Mouse (Mus musculus): ENCODE results near the gene Poll. TPM values are rescaled to one million over a fixed set of nuclear protein-coding genes. Genes with fewer than 3 reads are reported as not detected.

The Poll gene
- polyA plus RNA-seq, 1 experiment, result 14.5 TPM

DNA sequence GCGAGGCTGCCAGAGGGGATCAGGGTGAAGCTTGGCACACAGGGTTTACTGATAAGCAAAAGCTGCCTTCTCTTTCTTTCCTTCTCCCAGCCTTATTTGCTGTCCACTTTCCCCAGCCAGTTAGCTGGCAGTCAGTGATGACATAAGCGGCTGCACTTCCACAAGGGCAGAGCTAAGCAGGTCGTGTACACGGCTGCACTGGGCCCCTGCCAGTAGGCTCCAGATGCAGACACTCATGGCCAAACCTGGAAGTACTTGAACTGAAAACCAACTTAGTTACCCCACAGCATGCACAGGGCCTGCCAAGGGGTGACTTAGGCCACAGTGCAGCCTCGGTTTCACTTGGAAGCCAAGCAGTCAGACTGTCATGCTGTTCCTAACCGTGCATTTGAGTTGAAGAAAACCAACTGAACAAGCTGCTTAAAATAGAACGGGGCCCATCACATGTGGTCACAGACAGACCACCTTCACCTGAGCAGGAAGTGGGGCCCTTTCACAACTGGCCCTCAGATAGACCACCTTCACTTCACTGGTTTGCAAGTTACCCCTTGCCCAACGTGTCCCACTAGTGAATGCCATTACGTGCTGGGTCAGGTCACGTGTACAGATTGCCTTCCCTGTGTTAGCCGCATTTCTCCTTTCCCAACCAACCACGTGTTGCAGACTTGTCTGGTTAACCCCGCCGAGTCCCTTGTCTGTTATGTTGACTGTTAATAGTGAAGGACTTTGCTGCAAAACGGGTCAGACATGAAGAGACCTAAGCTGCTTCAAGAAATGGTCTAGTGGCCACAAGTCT is 29.9 kb downstream of the Poll start:
- no peaks in the 10 kb centered on the region for H3K4me1 ChIP-seq (ENCODE audit: control insufficient read depth, insufficient read depth, low read length)
- WGBS, result 60% methylated on average over 15 of the region's 15 CpGs
- no peaks in the 10 kb centered on the region for H3K27me3 ChIP-seq (ENCODE audit: control insufficient read depth, insufficient read depth, low read length)
- no peak overlapping the region for H3K4me3 ChIP-seq (replicated peaks; ENCODE audit: insufficient read depth, low read depth, low read length)
- no peak for DNase-seq
- TF ChIP-seq POLR2A (IDR thresholded peaks at IDR 0.05; ENCODE audit: borderline replicate concordance, insufficient read depth, low read length), result no peak
- no peak for TF ChIP-seq CTCF (IDR thresholded peaks at IDR 0.05; ENCODE audit: borderline replicate concordance, insufficient read depth, low read depth, low read length)
- no peak overlapping the region for H3K27ac ChIP-seq (ENCODE audit: insufficient read depth, low read length)

DNA sequence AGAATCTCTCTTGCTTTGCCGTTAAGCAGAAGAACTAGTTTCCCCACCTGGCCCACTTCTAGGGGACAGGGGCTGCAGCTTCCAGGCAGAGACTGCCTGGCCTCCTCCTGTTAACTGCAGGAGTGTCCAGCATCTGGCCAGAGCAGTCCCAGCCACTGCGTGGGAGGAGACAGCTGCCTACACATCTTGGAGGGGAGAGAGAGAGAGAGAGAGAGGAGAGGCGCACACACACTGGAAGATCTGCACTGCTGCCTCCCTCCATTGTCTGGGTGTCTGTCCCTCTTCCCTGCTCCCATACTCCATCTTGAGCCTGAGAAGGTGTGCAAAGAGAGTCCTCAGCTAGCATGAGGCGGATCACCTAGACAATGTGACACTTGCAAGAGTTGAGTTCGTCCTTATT is 31.0 kb downstream of the Poll start:
- no peak for DNase-seq
- no peak for TF ChIP-seq CTCF (IDR thresholded peaks at IDR 0.05; ENCODE audit: borderline replicate concordance, insufficient read depth, low read depth, low read length)
- no peak for TF ChIP-seq POLR2A (IDR thresholded peaks at IDR 0.05; ENCODE audit: borderline replicate concordance, insufficient read depth, low read length)
- Histone ChIP-seq H3K27me3 (ENCODE audit: control insufficient read depth, insufficient read depth, low read length) (no peaks in the 10 kb centered on the region), H3K27ac (ENCODE audit: insufficient read depth, low read length) (no peak overlapping the region), H3K4me1 (ENCODE audit: control insufficient read depth, insufficient read depth, low read length) (no peaks in the 10 kb centered on the region), H3K4me3 (replicated peaks; ENCODE audit: insufficient read depth, low read depth, low read length) (no peak overlapping the region)
- whole genome bisulfite sequencing, result 89% methylated on average over 5 of the region's 5 CpGs

DNA sequence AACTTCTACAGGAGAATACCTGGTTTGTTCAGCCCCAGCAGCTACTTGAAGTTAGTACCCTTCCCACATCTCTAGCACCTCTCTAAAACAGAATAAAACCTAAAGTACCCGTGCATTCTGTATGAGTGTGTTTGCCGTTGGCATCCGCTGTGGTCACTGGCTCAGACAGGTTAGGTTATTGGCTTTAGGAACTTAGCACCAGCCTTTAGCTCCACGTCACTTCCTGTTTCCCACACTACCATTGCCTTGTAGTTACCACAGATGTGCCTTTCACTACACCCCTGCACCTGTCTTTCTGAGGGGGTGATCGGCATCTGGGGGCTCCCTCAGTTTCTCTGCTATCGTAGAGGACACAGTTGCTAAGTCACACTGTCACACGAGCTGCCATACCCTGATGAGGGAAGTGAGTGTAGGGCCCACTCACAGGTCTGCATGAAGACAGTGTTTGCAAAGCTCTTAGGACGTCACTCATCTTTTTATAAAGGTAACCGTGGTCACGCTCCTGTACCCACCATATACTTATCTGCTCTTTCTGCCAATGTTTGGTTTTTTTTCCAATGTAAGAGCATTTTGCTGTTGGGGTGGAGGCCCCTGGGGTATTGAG is 32.3 kb downstream of the Poll start:
- no peak overlapping the region for H3K27ac ChIP-seq (ENCODE audit: insufficient read depth, low read length)
- TF ChIP-seq POLR2A (IDR thresholded peaks at IDR 0.05; ENCODE audit: borderline replicate concordance, insufficient read depth, low read length) (no peak), CTCF (IDR thresholded peaks at IDR 0.05; ENCODE audit: borderline replicate concordance, insufficient read depth, low read depth, low read length) (no peak)
- WGBS, result 92% methylated on average over 10 of the region's 10 CpGs

GRCm38 (mm10) chr19:45527382-45527781 is 32.9 kb downstream of the Poll start:
- no peak overlapping the region for H3K27ac ChIP-seq (ENCODE audit: insufficient read depth, low read length)
- TF ChIP-seq POLR2A (IDR thresholded peaks at IDR 0.05; ENCODE audit: borderline replicate concordance, insufficient read depth, low read length) (no peak), CTCF (IDR thresholded peaks at IDR 0.05; ENCODE audit: borderline replicate concordance, insufficient read depth, low read depth, low read length) (no peak)
- H3K4me1 ChIP-seq (ENCODE audit: control insufficient read depth, insufficient read depth, low read length), result no peaks in the 10 kb centered on the region
- H3K27me3 ChIP-seq (ENCODE audit: control insufficient read depth, insufficient read depth, low read length), result no peaks in the 10 kb centered on the region
- H3K4me3 ChIP-seq (replicated peaks; ENCODE audit: insufficient read depth, low read depth, low read length), result no peak overlapping the region
- no peak for DNase-seq
- 96% methylated on average over 7 of the region's 7 CpGs for WGBS

More for the DNA sequence above, 32.3 kb downstream of the Poll start:
- H3K27me3 ChIP-seq (ENCODE audit: control insufficient read depth, insufficient read depth, low read length), result no peaks in the 10 kb centered on the region
- DNase-seq, result no peak
- no peak overlapping the region for H3K4me3 ChIP-seq (replicated peaks; ENCODE audit: insufficient read depth, low read depth, low read length)
- no peaks in the 10 kb centered on the region for H3K4me1 ChIP-seq (ENCODE audit: control insufficient read depth, insufficient read depth, low read length)

- DNase-seq, result no peak
- 87% methylated on average over 12 of the region's 12 CpGs for WGBS
- TF ChIP-seq CTCF (IDR thresholded peaks at IDR 0.05; ENCODE audit: borderline replicate concordance, insufficient read depth, low read depth, low read length) (no peak), POLR2A (IDR thresholded peaks at IDR 0.05; ENCODE audit: borderline replicate concordance, insufficient read depth, low read length) (no peak)
- H3K27me3 ChIP-seq (ENCODE audit: control insufficient read depth, insufficient read depth, low read length), result no peaks in the 10 kb centered on the region
- H3K4me3 ChIP-seq (replicated peaks; ENCODE audit: insufficient read depth, low read depth, low read length), result no peak overlapping the region
- H3K4me1 ChIP-seq (ENCODE audit: control insufficient read depth, insufficient read depth, low read length), result no peaks in the 10 kb centered on the region
- no peak overlapping the region for H3K27ac ChIP-seq (ENCODE audit: insufficient read depth, low read length)
Observed at GRCm38 (mm10) chr19:45516264-45516663, 44.1 kb downstream of the Poll start.

DNA sequence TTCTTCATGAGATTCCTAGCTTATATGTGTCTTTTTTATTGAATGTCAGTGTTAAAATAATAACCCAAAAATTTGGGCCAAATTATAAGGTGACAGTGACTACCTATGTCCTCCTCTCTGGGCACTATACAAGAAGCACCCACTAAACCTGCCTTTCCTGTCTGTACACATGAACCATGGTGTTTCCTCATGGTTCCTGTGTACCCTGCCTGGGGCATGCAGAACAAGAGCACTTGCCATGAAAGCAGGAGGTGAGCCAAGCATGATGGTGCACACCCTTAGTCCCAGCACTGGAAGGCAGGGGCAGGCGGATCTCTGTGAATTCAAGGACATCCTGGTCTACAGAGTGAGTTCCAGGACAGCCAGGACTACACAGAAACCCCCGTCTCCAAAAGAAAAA is 45.0 kb downstream of the Poll start:
- no peaks in the 10 kb centered on the region for H3K4me1 ChIP-seq (ENCODE audit: control insufficient read depth, insufficient read depth, low read length)
- TF ChIP-seq POLR2A (IDR thresholded peaks at IDR 0.05; ENCODE audit: borderline replicate concordance, insufficient read depth, low read length) (no peak), CTCF (IDR thresholded peaks at IDR 0.05; ENCODE audit: borderline replicate concordance, insufficient read depth, low read depth, low read length) (no peak)
- H3K27ac ChIP-seq (ENCODE audit: insufficient read depth, low read length), result no peak overlapping the region
- H3K27me3 ChIP-seq (ENCODE audit: control insufficient read depth, insufficient read depth, low read length), result no peaks in the 10 kb centered on the region
- H3K4me3 ChIP-seq (replicated peaks; ENCODE audit: insufficient read depth, low read depth, low read length), result no peak overlapping the region
- no peak for DNase-seq
- 97% methylated on average over 2 of the region's 2 CpGs for WGBS

DNA sequence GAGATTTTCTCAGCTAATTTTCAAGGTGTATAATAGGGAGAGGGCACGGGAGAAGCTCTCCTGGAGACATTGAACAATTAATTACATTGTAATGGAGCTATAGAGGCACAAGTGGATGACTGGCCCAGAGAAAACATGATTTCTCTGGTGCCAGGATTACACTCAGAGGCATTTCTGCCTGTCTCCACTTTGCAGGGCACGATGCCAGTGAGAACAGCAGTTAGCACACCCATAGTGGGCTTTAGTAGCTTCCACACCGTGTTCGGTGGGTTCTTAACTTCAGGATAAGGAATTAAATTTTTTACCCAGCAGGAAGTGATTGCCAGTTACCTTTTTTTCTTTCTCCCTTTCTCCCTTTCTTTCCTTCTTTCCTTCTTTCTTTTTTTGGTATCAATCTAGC is 48.9 kb downstream of the Poll start:
- Histone ChIP-seq H3K27ac (ENCODE audit: insufficient read depth, low read length) (no peak overlapping the region), H3K4me1 (ENCODE audit: control insufficient read depth, insufficient read depth, low read length) (peaks cover 6% of the 10 kb centered on the region; the same call in 1 of the 2 replicates), H3K27me3 (ENCODE audit: control insufficient read depth, insufficient read depth, low read length) (no peaks in the 10 kb centered on the region), H3K4me3 (replicated peaks; ENCODE audit: insufficient read depth, low read depth, low read length) (no peak overlapping the region)
- TF ChIP-seq POLR2A (IDR thresholded peaks at IDR 0.05; ENCODE audit: borderline replicate concordance, insufficient read depth, low read length) (no peak), CTCF (IDR thresholded peaks at IDR 0.05; ENCODE audit: borderline replicate concordance, insufficient read depth, low read depth, low read length) (no peak)
- DNase-seq, result no peak
- 27% methylated on average over 4 of the region's 4 CpGs for WGBS

DNA sequence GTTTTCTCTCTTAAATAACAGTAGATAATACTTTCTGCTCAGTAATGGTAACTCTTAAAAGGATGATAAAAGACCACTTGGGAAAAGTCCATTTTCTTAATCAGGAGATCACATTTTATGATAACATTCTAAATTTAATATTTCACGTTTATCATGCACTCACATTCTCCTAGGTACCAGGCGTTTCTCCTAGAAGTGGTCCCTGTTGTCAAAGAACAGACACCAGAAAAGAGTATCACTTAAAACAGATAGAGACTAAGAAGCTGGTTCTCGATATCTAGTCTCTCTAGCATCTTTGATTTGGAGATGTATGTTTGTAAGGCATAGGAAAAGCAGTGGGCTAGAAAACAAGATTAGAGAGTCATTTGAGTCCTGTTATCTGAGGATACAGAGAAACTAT is 49.7 kb downstream of the Poll start:
- WGBS, result 92% methylated on average over 3 of the region's 3 CpGs
- H3K4me3 ChIP-seq (replicated peaks; ENCODE audit: insufficient read depth, low read depth, low read length), result no peak overlapping the region
- no peak for DNase-seq
- peaks cover 6% of the 10 kb centered on the region; the same call in 1 of the 2 replicates for H3K4me1 ChIP-seq (ENCODE audit: control insufficient read depth, insufficient read depth, low read length)
- no peaks in the 10 kb centered on the region for H3K27me3 ChIP-seq (ENCODE audit: control insufficient read depth, insufficient read depth, low read length)
- H3K27ac ChIP-seq (ENCODE audit: insufficient read depth, low read length), result no peak overlapping the region
- TF ChIP-seq POLR2A (IDR thresholded peaks at IDR 0.05; ENCODE audit: borderline replicate concordance, insufficient read depth, low read length) (no peak), CTCF (IDR thresholded peaks at IDR 0.05; ENCODE audit: borderline replicate concordance, insufficient read depth, low read depth, low read length) (no peak)
